ENCODE assay signal across 9 mouse cellular contexts in the genomic region with DNA sequence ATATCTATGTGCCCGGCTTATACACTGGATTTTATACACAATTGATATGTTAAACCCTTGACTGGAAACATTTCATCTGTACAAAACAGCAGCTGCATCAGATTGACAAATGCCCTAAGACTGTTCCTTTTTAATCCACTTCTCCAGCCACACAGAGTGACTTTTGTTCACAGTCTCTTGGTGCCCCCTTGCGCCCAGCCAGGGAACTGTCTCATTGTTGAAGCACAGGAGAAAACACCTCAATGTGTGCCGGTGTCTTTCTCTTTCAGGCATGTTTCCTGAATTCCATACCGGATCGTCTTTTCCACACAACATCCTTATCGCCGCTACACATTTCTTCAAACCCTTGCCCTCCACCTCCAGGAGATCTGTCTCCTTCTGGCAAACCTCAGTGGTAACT. TPM values are rescaled to one million over a fixed set of nuclear protein-coding genes. Genes with fewer than 3 reads are reported as not detected.
A peak's percentile ranks its signal among the peaks of the same experiment; 100 is the strongest.
DNase-seq lines count a peak whose midpoint lies in the region; ATAC-seq and TF ChIP-seq lines count a peak whose summit lies in the region.
"Had no signal": no experiment of that assay in that cellular context is flagged by ENCODE, and none has a peak within 500 bp of the region (broad histone marks: within the 10 kb centered on the region; RNA-seq: fewer than 3 reads in every experiment).

No protein-coding gene starts in this region.

- H3K9ac ChIP-seq in heart, adult 2 months (ENCODE audit: low read depth, low read length), result no peak overlapping the region
- no peak overlapping the region for H3K9ac ChIP-seq in heart, embryonic 12.5 days
- no peak overlapping the region; the same call in 1 of the 2 replicates for H3K9ac ChIP-seq in hindbrain, embryonic 14.5 days
- H3K9ac ChIP-seq in midbrain, postnatal 0 days (replicated peaks; ENCODE audit: low read length, poor library complexity, severe bottlenecking), result no peak overlapping the region

- intact Hi-C loops in heart, adult 2 months (cut with DNase I), result loop anchor here (1.0 to 5.0 kb wide), 4 partner anchors 68 to 323 kb away; partner anchors contain the start of genes Arrb2 and Camta2
- intact Hi-C loops in left cerebral cortex, postnatal 36 days (cut with DNase I), result loop anchor here (5.0 to 10.0 kb wide), 4 partner anchors 53 to 321 kb away; partner anchors contain the start of genes Arrb2, Camta2, Inca1 and Kif1c

- no peaks in the 10 kb centered on the region for H3K27me3 ChIP-seq in heart, adult 2 months (ENCODE audit: control insufficient read depth, insufficient read depth, low read length)
- H3K27me3 ChIP-seq in heart, embryonic 12.5 days (replicated peaks), result no peaks in the 10 kb centered on the region
- H3K27me3 ChIP-seq in hindbrain, embryonic 14.5 days (ENCODE audit: control insufficient read depth, insufficient read depth, low read length), result no peaks in the 10 kb centered on the region
- H3K27me3 ChIP-seq in midbrain, postnatal 0 days (ENCODE audit: insufficient read depth, low read length), result no peaks in the 10 kb centered on the region

- DNase-seq in heart, adult 2 months, result peak; percentile 75 to 86
- DNase-seq in brain, adult 2 months (ENCODE audit: low read depth, low spot score), result peak; percentile 83
- peak; percentile 32 for DNase-seq in fibroblast of lung, adult 2 months (ENCODE audit: low read depth)
- DNase-seq in hindbrain, embryonic 14.5 days (ENCODE audit: low spot score), result peak; percentile 93
- DNase-seq in left cerebral cortex, postnatal 36 days (ENCODE audit: low spot score in 2 of 2), result peak; percentile 65 to 79
- peak; percentile 81 for DNase-seq in midbrain, postnatal 0 days (ENCODE audit: low spot score)
- peak; percentile 74 to 90 for DNase-seq in spleen, postnatal 10 days (ENCODE audit: low spot score in 2 of 2)

- H3K9me3 ChIP-seq in heart, embryonic 12.5 days (replicated peaks), result no peaks in the 10 kb centered on the region
- H3K9me3 ChIP-seq in hindbrain, embryonic 14.5 days (ENCODE audit: control insufficient read depth, low read length), result no peaks in the 10 kb centered on the region
- H3K9me3 ChIP-seq in midbrain, postnatal 0 days (ENCODE audit: low read length), result no peaks in the 10 kb centered on the region

- no peak; the same call in none of the 2 replicates for TF ChIP-seq CTCF in heart, adult 2 months (IDR thresholded peaks at IDR 0.05)
- peak; percentile 97 for TF ChIP-seq CTCF in midbrain, postnatal 0 days (IDR thresholded peaks at IDR 0.05)

- H3K36me3 ChIP-seq in heart, adult 2 months (ENCODE audit: control insufficient read depth, insufficient read depth, low read length), result no peaks in the 10 kb centered on the region
- H3K36me3 ChIP-seq in heart, embryonic 12.5 days, result no peaks in the 10 kb centered on the region
- no peaks in the 10 kb centered on the region for H3K36me3 ChIP-seq in hindbrain, embryonic 14.5 days (replicated peaks; ENCODE audit: control insufficient read depth, insufficient read depth)
- no peaks in the 10 kb centered on the region for H3K36me3 ChIP-seq in midbrain, postnatal 0 days (ENCODE audit: insufficient read depth, low read length)

- TF ChIP-seq POLR2A in heart, adult 2 months (IDR thresholded peaks at IDR 0.05; ENCODE audit: insufficient read depth, low read depth, low read length), result no peak

- H3K4me3 ChIP-seq in heart, adult 2 months, result no peak overlapping the region
- H3K4me3 ChIP-seq in heart, embryonic 12.5 days, result no peak overlapping the region
- no peak overlapping the region for H3K4me3 ChIP-seq in hindbrain, embryonic 14.5 days (replicated peaks; ENCODE audit: low read length)
- no peak overlapping the region for H3K4me3 ChIP-seq in midbrain, postnatal 0 days (ENCODE audit: low read depth, low read length)

- no peak overlapping the region for H3K27ac ChIP-seq in heart, adult 2 months
- no peak overlapping the region for H3K27ac ChIP-seq in heart, embryonic 12.5 days (ENCODE audit: poor library complexity, severe bottlenecking)
- H3K27ac ChIP-seq in hindbrain, embryonic 14.5 days, result no peak overlapping the region
- H3K27ac ChIP-seq in midbrain, postnatal 0 days (ENCODE audit: low read depth, low read length), result no peak overlapping the region

- ATAC-seq in heart, embryonic 12.5 days (ENCODE audit: insufficient number of reproducible peaks, low FRiP score), result no peak
- ATAC-seq in hindbrain, embryonic 14.5 days (ENCODE audit: low FRiP score), result no peak
- no peak for ATAC-seq in midbrain, postnatal 0 days (ENCODE audit: low FRiP score)

- peak; percentile 87 for TF ChIP-seq EP300 in heart, adult 2 months (IDR thresholded peaks at IDR 0.05; ENCODE audit: insufficient read depth, low read depth, low read length)

- H3K4me1 ChIP-seq in heart, adult 2 months (ENCODE audit: control insufficient read depth, insufficient read depth, low read length), result no peaks in the 10 kb centered on the region
- H3K4me1 ChIP-seq in heart, embryonic 12.5 days (replicated peaks), result no peaks in the 10 kb centered on the region
- no peaks in the 10 kb centered on the region for H3K4me1 ChIP-seq in hindbrain, embryonic 14.5 days (replicated peaks; ENCODE audit: control insufficient read depth, insufficient read depth, low read length)
- H3K4me1 ChIP-seq in midbrain, postnatal 0 days (ENCODE audit: insufficient read depth, low read length), result no peaks in the 10 kb centered on the region

- no peak overlapping the region for H3K4me2 ChIP-seq in heart, embryonic 12.5 days
- H3K4me2 ChIP-seq in hindbrain, embryonic 14.5 days (replicated peaks), result no peak overlapping the region
- no peak overlapping the region for H3K4me2 ChIP-seq in midbrain, postnatal 0 days (ENCODE audit: low read depth, low read length, poor library complexity, severe bottlenecking)

- no peaks in the 10 kb centered on the region for H3K79me2 ChIP-seq in heart, adult 2 months (replicated peaks; ENCODE audit: control insufficient read depth, insufficient read depth, low read length)

- WGBS in heart, adult 2 months, result under 1% methylated on average over 7 of the region's 7 CpGs
- 7% methylated on average over 7 of the region's 7 CpGs for WGBS in heart, embryonic 12.5 days
- 15% methylated on average over 7 of the region's 7 CpGs for WGBS in hindbrain, embryonic 14.5 days
- 14% methylated on average over 7 of the region's 7 CpGs for WGBS in midbrain, postnatal 0 days

RNA-seq across cellular contexts. Expression of gene Zfp3, which starts 8.4 kb away (rescaled TPM):
- 1 to 10 TPM; 7.5 to 8.5 TPM for total RNA-seq in heart, adult 2 months (2021)
- 1.5 and 3.5 TPM in 2 replicates for polyA plus RNA-seq in heart, adult 2 months (2012; rRNA removed)
- polyA plus RNA-seq in heart, embryonic 12.5 days (2016; fragmentation: Nextera tagmentation; extraction: Ambion mirVana), result 7.3 and 8.3 TPM in 2 replicates
- 16.9 and 18.1 TPM in 2 replicates for polyA plus RNA-seq in hindbrain, embryonic 14.5 days (2014; fragmentation: Nextera tagmentation; extraction: Ambion mirVana)
- total RNA-seq in left cerebral cortex, postnatal 36 days (2021), result 10 to 100 TPM; 17.3 to 21.7 TPM
- total RNA-seq in midbrain, postnatal 0 days (2014; rRNA removed), result 8.7 and 10.0 TPM in 2 replicates
- 9.7 and 10.3 TPM in 2 replicates for polyA plus RNA-seq in midbrain, postnatal 0 days (2015; fragmentation: Nextera tagmentation; extraction: Ambion mirVana)

RNA-seq across cellular contexts. Expression of gene Kif1c, which starts 55.3 kb away (rescaled TPM):
- 100 to 1,000 TPM; 477 to 524 TPM for total RNA-seq in heart, adult 2 months (2021)
- 153 and 228 TPM in 2 replicates for polyA plus RNA-seq in heart, adult 2 months (2012; rRNA removed)
- 3.9 and 4.5 TPM in 2 replicates for polyA plus RNA-seq in heart, embryonic 12.5 days (2016; fragmentation: Nextera tagmentation; extraction: Ambion mirVana)
- 4.9 and 6.8 TPM in 2 replicates for polyA plus RNA-seq in hindbrain, embryonic 14.5 days (2014; fragmentation: Nextera tagmentation; extraction: Ambion mirVana)
- 10 to 100 TPM; 58.9 to 59.3 TPM for total RNA-seq in left cerebral cortex, postnatal 36 days (2021)
- 30.9 and 31.7 TPM in 2 replicates for total RNA-seq in midbrain, postnatal 0 days (2014; rRNA removed)
- 1.6 and 1.9 TPM in 2 replicates for polyA plus RNA-seq in midbrain, postnatal 0 days (2015; fragmentation: Nextera tagmentation; extraction: Ambion mirVana)

RNA-seq across cellular contexts. Expression of gene Inca1, which starts 55.7 kb away (rescaled TPM):
- 1 to 10 TPM; 6.3 to 6.9 TPM for total RNA-seq in heart, adult 2 months (2021)
- 4.6 and 5.4 TPM in 2 replicates for polyA plus RNA-seq in heart, adult 2 months (2012; rRNA removed)
- 1.7 and 1.8 TPM in 2 replicates for polyA plus RNA-seq in heart, embryonic 12.5 days (2016; fragmentation: Nextera tagmentation; extraction: Ambion mirVana)
- 1.4 and 1.9 TPM in 2 replicates for polyA plus RNA-seq in hindbrain, embryonic 14.5 days (2014; fragmentation: Nextera tagmentation; extraction: Ambion mirVana)
- total RNA-seq in left cerebral cortex, postnatal 36 days (2021), result 1 to 10 TPM; 1.8 to 1.9 TPM
- total RNA-seq in midbrain, postnatal 0 days (2014; rRNA removed), result 1.7 and 4.8 TPM in 2 replicates
- 2.1 and 2.2 TPM in 2 replicates for polyA plus RNA-seq in midbrain, postnatal 0 days (2015; fragmentation: Nextera tagmentation; extraction: Ambion mirVana)

RNA-seq across cellular contexts. Expression of gene Scimp, which starts 56.7 kb away (rescaled TPM):
- under 1 TPM; 0.27 to 0.70 TPM for total RNA-seq in heart, adult 2 months (2021)
- 0.84 and 1.00 TPM in 2 replicates for polyA plus RNA-seq in heart, adult 2 months (2012; rRNA removed)
- not detected in 2 replicates for polyA plus RNA-seq in heart, embryonic 12.5 days (2016; fragmentation: Nextera tagmentation; extraction: Ambion mirVana)
- polyA plus RNA-seq in hindbrain, embryonic 14.5 days (2014; fragmentation: Nextera tagmentation; extraction: Ambion mirVana), result not detected in 2 replicates
- total RNA-seq in left cerebral cortex, postnatal 36 days (2021), result not detected
- total RNA-seq in midbrain, postnatal 0 days (2014; rRNA removed), result not detected in 2 replicates
- not detected in 2 replicates for polyA plus RNA-seq in midbrain, postnatal 0 days (2015; fragmentation: Nextera tagmentation; extraction: Ambion mirVana)
- polyA plus RNA-seq: neural tube, embryonic 14.5 days had no signal

Comparison
In these comparisons a context has a peak if more than half of its experiments do, and no peak if none do; other contexts are left out.
1. RNA of gene Kif1c, which starts 55.3 kb away (polyA plus RNA-seq): 153 to 228 TPM in heart, adult 2 months; 4.9 to 6.8 TPM in hindbrain, embryonic 14.5 days, 3.9 to 4.5 TPM in heart, embryonic 12.5 days and 1.6 to 1.9 TPM in midbrain, postnatal 0 days; every median in the first group is over 10 times any median in the second.
2. DNase-seq: peak in every context shown above with its lines; median percentile 93 in hindbrain, embryonic 14.5 days; 83 in brain, adult 2 months; 82 in spleen, postnatal 10 days; 81 in midbrain, postnatal 0 days; 80 in heart, adult 2 months; 72 in left cerebral cortex, postnatal 36 days; 32 in fibroblast of lung, adult 2 months.